Comparison of ENCODE assay signal across 9 mouse cellular contexts in genomic region chr19:46035971-46036370, GRCm38 (mm10). TPM values are rescaled to one million over a fixed set of nuclear protein-coding genes. Genes with fewer than 3 reads are reported as not detected.
DNase-seq lines count a peak whose midpoint lies in the region; ATAC-seq and TF ChIP-seq lines count a peak whose summit lies in the region.
"Had no signal": no experiment of that assay in that cellular context is flagged by ENCODE, and none has a peak within 500 bp of the region (broad histone marks: within the 10 kb centered on the region; RNA-seq: fewer than 3 reads in every experiment).

No protein-coding gene starts in this region.

- no peak overlapping the region for H3K9ac ChIP-seq in forebrain, embryonic 11.5 days (ENCODE audit: low read length)
- H3K9ac ChIP-seq in forebrain, embryonic 16.5 days (replicated peaks; ENCODE audit: low read depth, low read length) = no peak overlapping the region
- H3K9ac ChIP-seq in neural tube, embryonic 12.5 days = no peak overlapping the region; the same call in 1 of the 2 replicates
- peak overlapping the region; percentile 99; the same call in 1 of the 2 replicates for H3K9ac ChIP-seq in liver, embryonic 12.5 days
- no peak overlapping the region for H3K9ac ChIP-seq in stomach, postnatal 0 days (ENCODE audit: low read length)
- H3K9ac ChIP-seq: stomach, embryonic 15.5 days had no signal

- H3K36me3 ChIP-seq in forebrain, embryonic 11.5 days (ENCODE audit: control insufficient read depth, insufficient read depth, low read length) = peaks cover 39% of the 10 kb centered on the region
- peaks cover 38% of the 10 kb centered on the region for H3K36me3 ChIP-seq in forebrain, embryonic 16.5 days (ENCODE audit: control insufficient read depth, insufficient read depth)
- H3K36me3 ChIP-seq in neural tube, embryonic 12.5 days = peaks cover 53% of the 10 kb centered on the region
- peaks cover 57% of the 10 kb centered on the region for H3K36me3 ChIP-seq in liver, embryonic 12.5 days
- H3K36me3 ChIP-seq in stomach, postnatal 0 days (ENCODE audit: control insufficient read depth, insufficient read depth, low read length) = peaks cover 31% of the 10 kb centered on the region

- H3K27ac ChIP-seq in forebrain, embryonic 11.5 days (ENCODE audit: low read depth, low read length) = no peak overlapping the region
- no peak overlapping the region for H3K27ac ChIP-seq in forebrain, embryonic 16.5 days (ENCODE audit: low read length)
- no peak overlapping the region for H3K27ac ChIP-seq in neural tube, embryonic 12.5 days
- H3K27ac ChIP-seq in liver, embryonic 12.5 days = peak overlapping the region; percentile 95
- H3K27ac ChIP-seq in stomach, postnatal 0 days (replicated peaks) = no peak overlapping the region

- 92% methylated on average over 13 of the region's 13 CpGs for WGBS in forebrain, embryonic 11.5 days
- 90% methylated on average over 13 of the region's 13 CpGs for WGBS in forebrain, embryonic 16.5 days
- 92% methylated on average over 13 of the region's 13 CpGs for WGBS in neural tube, embryonic 12.5 days
- WGBS in liver, embryonic 12.5 days (ENCODE audit: insufficient replicate concordance) = 85% methylated on average over 13 of the region's 13 CpGs
- WGBS in stomach, postnatal 0 days = 81% methylated on average over 13 of the region's 13 CpGs

- H3K27me3 ChIP-seq in forebrain, embryonic 11.5 days (ENCODE audit: control insufficient read depth, insufficient read depth, low read length) = no peaks in the 10 kb centered on the region
- H3K27me3 ChIP-seq in forebrain, embryonic 16.5 days (replicated peaks; ENCODE audit: control insufficient read depth, insufficient read depth, low read length) = no peaks in the 10 kb centered on the region
- H3K27me3 ChIP-seq in neural tube, embryonic 12.5 days (replicated peaks) = no peaks in the 10 kb centered on the region
- no peaks in the 10 kb centered on the region for H3K27me3 ChIP-seq in liver, embryonic 12.5 days (replicated peaks)
- no peaks in the 10 kb centered on the region for H3K27me3 ChIP-seq in stomach, postnatal 0 days (ENCODE audit: control insufficient read depth, insufficient read depth, low read length)
- H3K27me3 ChIP-seq: stomach, embryonic 15.5 days had no signal

- TF ChIP-seq CTCF in stomach, postnatal 0 days (IDR thresholded peaks at IDR 0.05; ENCODE audit: low read depth) = no peak

- peaks cover 24% of the 10 kb centered on the region for H3K4me1 ChIP-seq in forebrain, embryonic 11.5 days (replicated peaks; ENCODE audit: control insufficient read depth, insufficient read depth, low read length)
- H3K4me1 ChIP-seq in forebrain, embryonic 16.5 days (replicated peaks; ENCODE audit: control insufficient read depth, insufficient read depth, low read length) = peaks cover 35% of the 10 kb centered on the region
- H3K4me1 ChIP-seq in neural tube, embryonic 12.5 days = peaks cover 42% of the 10 kb centered on the region
- peaks cover 75% of the 10 kb centered on the region for H3K4me1 ChIP-seq in liver, embryonic 12.5 days
- H3K4me1 ChIP-seq in stomach, postnatal 0 days (replicated peaks; ENCODE audit: control insufficient read depth, insufficient read depth) = peaks cover 14% of the 10 kb centered on the region

- no peak for DNase-seq in forebrain, embryonic 11.5 days (ENCODE audit: low spot score)
- DNase-seq in neural tube, embryonic 10.5 days (ENCODE audit: extremely low spot score, low spot score) = no peak
- DNase-seq in gastrocnemius, adult 18-20 months (ENCODE audit: low spot score) = no peak
- no peak for DNase-seq in layer of hippocampus, adult 9-10 months (ENCODE audit: low spot score)
- no peak for DNase-seq in stomach, postnatal 0 days (ENCODE audit: low spot score)

- H3K9me3 ChIP-seq in forebrain, embryonic 11.5 days (ENCODE audit: control insufficient read depth, low read length) = no peaks in the 10 kb centered on the region
- H3K9me3 ChIP-seq in forebrain, embryonic 16.5 days (ENCODE audit: control insufficient read depth, low read length) = no peaks in the 10 kb centered on the region
- no peaks in the 10 kb centered on the region for H3K9me3 ChIP-seq in neural tube, embryonic 12.5 days
- H3K9me3 ChIP-seq in liver, embryonic 12.5 days (replicated peaks) = no peaks in the 10 kb centered on the region
- H3K9me3 ChIP-seq in stomach, postnatal 0 days (ENCODE audit: control insufficient read depth, low read length) = no peaks in the 10 kb centered on the region
- H3K9me3 ChIP-seq: stomach, embryonic 15.5 days had no signal

- no peak for TF ChIP-seq EP300 in stomach, postnatal 0 days (optimal IDR thresholded peaks at IDR 0.05)

- H3K4me2 ChIP-seq in forebrain, embryonic 11.5 days (ENCODE audit: low read depth, low read length, severe bottlenecking) = peak overlapping the region; percentile 95; the same call in 1 of the 2 replicates
- no peak overlapping the region for H3K4me2 ChIP-seq in forebrain, embryonic 16.5 days (ENCODE audit: low read length)
- peak overlapping the region; percentile 92 for H3K4me2 ChIP-seq in neural tube, embryonic 12.5 days (replicated peaks)
- H3K4me2 ChIP-seq in liver, embryonic 12.5 days = peak overlapping the region; percentile 99
- H3K4me2 ChIP-seq in stomach, postnatal 0 days (replicated peaks; ENCODE audit: low read depth) = no peak overlapping the region

- no peak for ATAC-seq in forebrain, embryonic 11.5 days (replicated peaks; ENCODE audit: low FRiP score)
- ATAC-seq in forebrain, embryonic 16.5 days = no peak
- no peak for ATAC-seq in neural tube, embryonic 12.5 days (ENCODE audit: low FRiP score, low read depth)
- ATAC-seq in liver, embryonic 12.5 days = no peak
- no peak for ATAC-seq in stomach, postnatal 0 days (ENCODE audit: low FRiP score, low TSS enrichment)

- H3K4me3 ChIP-seq in forebrain, embryonic 11.5 days (ENCODE audit: low read depth, low read length) = no peak overlapping the region
- H3K4me3 ChIP-seq in forebrain, embryonic 16.5 days (replicated peaks; ENCODE audit: low read length) = no peak overlapping the region
- no peak overlapping the region for H3K4me3 ChIP-seq in neural tube, embryonic 12.5 days
- H3K4me3 ChIP-seq in liver, embryonic 12.5 days = peak overlapping the region; percentile 95
- H3K4me3 ChIP-seq in stomach, postnatal 0 days (ENCODE audit: low read depth, low read length) = no peak overlapping the region

RNA-seq across cellular contexts. Expression of gene Pprc1, which starts 8.7 kb away (rescaled TPM):
- 60.7 and 61.3 TPM in 2 replicates for polyA plus RNA-seq in forebrain, embryonic 11.5 days (2014; fragmentation: Nextera tagmentation; extraction: Ambion mirVana)
- 21.8 and 25.9 TPM in 2 replicates for polyA plus RNA-seq in forebrain, embryonic 16.5 days (2015; fragmentation: Nextera tagmentation; extraction: Ambion mirVana)
- 25.6 and 26.2 TPM in 2 replicates for polyA plus RNA-seq in neural tube, embryonic 12.5 days (2016; fragmentation: Nextera tagmentation; extraction: Ambion mirVana)
- 34.8 and 36.0 TPM in 2 replicates for polyA plus RNA-seq in liver, embryonic 12.5 days (2016; fragmentation: Nextera tagmentation; extraction: Ambion mirVana)
- total RNA-seq in gastrocnemius, adult 18-20 months (2021) = 10 to 100 TPM; 14.9 to 15.1 TPM
- 8.6 and 10.7 TPM in 2 replicates for polyA plus RNA-seq in stomach, postnatal 0 days (2015; fragmentation: Nextera tagmentation; extraction: Ambion mirVana)

RNA-seq across cellular contexts. Expression of gene Ldb1, which starts 9.0 kb away (rescaled TPM):
- 104 and 108 TPM in 2 replicates for polyA plus RNA-seq in forebrain, embryonic 11.5 days (2014; fragmentation: Nextera tagmentation; extraction: Ambion mirVana)
- polyA plus RNA-seq in forebrain, embryonic 16.5 days (2015; fragmentation: Nextera tagmentation; extraction: Ambion mirVana) = 120 and 130 TPM in 2 replicates
- 139 and 144 TPM in 2 replicates for polyA plus RNA-seq in neural tube, embryonic 12.5 days (2016; fragmentation: Nextera tagmentation; extraction: Ambion mirVana)
- polyA plus RNA-seq in liver, embryonic 12.5 days (2016; fragmentation: Nextera tagmentation; extraction: Ambion mirVana) = 53.2 and 53.4 TPM in 2 replicates
- total RNA-seq in gastrocnemius, adult 18-20 months (2021) = 10 to 100 TPM; 15.5 to 15.8 TPM
- 50.1 and 54.9 TPM in 2 replicates for polyA plus RNA-seq in stomach, postnatal 0 days (2015; fragmentation: Nextera tagmentation; extraction: Ambion mirVana)

RNA-seq across cellular contexts. Expression of gene Hps6, which starts 32.7 kb away (rescaled TPM):
- 2.5 and 3.7 TPM in 2 replicates for polyA plus RNA-seq in forebrain, embryonic 11.5 days (2014; fragmentation: Nextera tagmentation; extraction: Ambion mirVana)
- 3.4 and 3.7 TPM in 2 replicates for polyA plus RNA-seq in forebrain, embryonic 16.5 days (2015; fragmentation: Nextera tagmentation; extraction: Ambion mirVana)
- polyA plus RNA-seq in neural tube, embryonic 12.5 days (2016; fragmentation: Nextera tagmentation; extraction: Ambion mirVana) = 4.3 and 5.2 TPM in 2 replicates
- 3.5 and 3.9 TPM in 2 replicates for polyA plus RNA-seq in liver, embryonic 12.5 days (2016; fragmentation: Nextera tagmentation; extraction: Ambion mirVana)
- total RNA-seq in gastrocnemius, adult 18-20 months (2021) = 1 to 10 TPM; 3.6 to 3.9 TPM
- 4.9 and 5.1 TPM in 2 replicates for polyA plus RNA-seq in stomach, postnatal 0 days (2015; fragmentation: Nextera tagmentation; extraction: Ambion mirVana)

RNA-seq across cellular contexts. Expression of gene Armh3, which starts 37.7 kb away (rescaled TPM):
- polyA plus RNA-seq in forebrain, embryonic 11.5 days (2014; fragmentation: Nextera tagmentation; extraction: Ambion mirVana) = 17.2 and 19.4 TPM in 2 replicates
- 23.8 and 25.3 TPM in 2 replicates for polyA plus RNA-seq in forebrain, embryonic 16.5 days (2015; fragmentation: Nextera tagmentation; extraction: Ambion mirVana)
- polyA plus RNA-seq in neural tube, embryonic 12.5 days (2016; fragmentation: Nextera tagmentation; extraction: Ambion mirVana) = 21.2 and 23.0 TPM in 2 replicates
- 6.5 TPM in 2 replicates for polyA plus RNA-seq in liver, embryonic 12.5 days (2016; fragmentation: Nextera tagmentation; extraction: Ambion mirVana)
- 10 to 100 TPM; 11.9 to 12.6 TPM for total RNA-seq in gastrocnemius, adult 18-20 months (2021)
- polyA plus RNA-seq in stomach, postnatal 0 days (2015; fragmentation: Nextera tagmentation; extraction: Ambion mirVana) = 7.5 and 8.2 TPM in 2 replicates

RNA-seq across cellular contexts. Expression of gene Nolc1, which starts 39.7 kb away (rescaled TPM):
- 132 and 133 TPM in 2 replicates for polyA plus RNA-seq in forebrain, embryonic 11.5 days (2014; fragmentation: Nextera tagmentation; extraction: Ambion mirVana)
- polyA plus RNA-seq in forebrain, embryonic 16.5 days (2015; fragmentation: Nextera tagmentation; extraction: Ambion mirVana) = 79.5 and 80.8 TPM in 2 replicates
- 81.7 and 94.9 TPM in 2 replicates for polyA plus RNA-seq in neural tube, embryonic 12.5 days (2016; fragmentation: Nextera tagmentation; extraction: Ambion mirVana)
- polyA plus RNA-seq in liver, embryonic 12.5 days (2016; fragmentation: Nextera tagmentation; extraction: Ambion mirVana) = 136 and 147 TPM in 2 replicates
- total RNA-seq in gastrocnemius, adult 18-20 months (2021) = 10 to 100 TPM; 22.4 to 24.7 TPM
- polyA plus RNA-seq in stomach, postnatal 0 days (2015; fragmentation: Nextera tagmentation; extraction: Ambion mirVana) = 36.1 and 36.5 TPM in 2 replicates

Comparison
In these comparisons a context has a peak if more than half of its experiments do, and no peak if none do; other contexts are left out.
1. H3K4me2 ChIP-seq: peak in forebrain, embryonic 11.5 days (single experiment), neural tube, embryonic 12.5 days (single experiment) and liver, embryonic 12.5 days (single experiment); none in forebrain, embryonic 16.5 days (single experiment) and stomach, postnatal 0 days (single experiment).